Mouse (Mus musculus): Measurements from ENCODE around the gene Cdc16. TPM values are rescaled to one million over a fixed set of nuclear protein-coding genes. Genes with fewer than 3 reads are reported as not detected.

Gene Cdc16
- polyA plus RNA-seq (2012; rRNA removed): 31.0 and 33.6 TPM in 2 replicates

GRCm38 (mm10) chr8:13756982-13757804 is at the start of gene Cdc16:
Gene Cdc16, plus strand, starts transcription at chr8:13757676.

GRCm38 (mm10) chr8:13785250-13785763 is 27.8 kb downstream of the Cdc16 start, which contains the start of gene Upf3a:
Gene Upf3a, plus strand, starts transcription at chr8:13785615.

Other genes with a start within 250 kb of the Cdc16 start
- 0.01 TPM in 1 of 2 replicates, not detected in the other for gene 1700029H14Rik, start 195.2 kb upstream of the Cdc16 start, polyA plus RNA-seq (2012; rRNA removed)
- gene Rasa3, start 80.1 kb upstream of the Cdc16 start, polyA plus RNA-seq (2012; rRNA removed): 10.8 and 11.9 TPM in 2 replicates
- gene Cfap97d2, start 51.8 kb upstream of the Cdc16 start, polyA plus RNA-seq (2012; rRNA removed): 0.05 and 0.07 TPM in 2 replicates
- 9.1 and 10.0 TPM in 2 replicates for gene Upf3a, start 27.9 kb downstream of the Cdc16 start, polyA plus RNA-seq (2012; rRNA removed)
- gene AF366264, start 80.7 kb downstream of the Cdc16 start, polyA plus RNA-seq (2012; rRNA removed): not detected in 2 replicates
- 7.6 and 8.4 TPM in 2 replicates for gene Champ1, start 112.0 kb downstream of the Cdc16 start, polyA plus RNA-seq (2012; rRNA removed)
- gene Coprs, start 132.6 kb downstream of the Cdc16 start, polyA plus RNA-seq (2012; rRNA removed): 3.2 and 3.5 TPM in 2 replicates